Mouse (Mus musculus): Measurements from ENCODE around the gene Hist1h4j. TPM values are rescaled to one million over a fixed set of nuclear protein-coding genes. Genes with fewer than 3 reads are reported as not detected.
A peak's percentile ranks its signal among the peaks of the same experiment; 100 is the strongest.
"Not testable (repeated sequence)": the region's sequence is repeated elsewhere in the genome, so short reads cannot be mapped to it uniquely, and the experiment has no call there.

The Hist1h4j gene
- polyA plus RNA-seq, 1 experiment from 2014 or later, result 0.88 TPM

GRCm38 (mm10) chr13:21716540-21717391 lies 18.1 kb upstream of the Hist1h4j start:
- H3K9ac ChIP-seq (replicated peaks), result peak overlapping the region; percentile 78
- WGBS, result 1% methylated on average over 15 of the region's 38 CpGs
- H3K4me1 ChIP-seq (replicated peaks), result peaks cover 27% of the 10 kb centered on the region
- H3K27ac ChIP-seq, result peak overlapping the region; percentile 97
- not testable (repeated sequence) for H3K9me3 ChIP-seq, H3K27me3 ChIP-seq, H3K36me3 ChIP-seq
- peak overlapping the region; percentile 78 for H3K4me2 ChIP-seq
- ATAC-seq (ENCODE audit: insufficient number of reproducible peaks, insufficient read depth, low FRiP score, low TSS enrichment, low read depth), result 0 out of 2 replicates have a peak, but pooled peaks have one; percentile 6
- peak overlapping the region; percentile 47 for H3K4me3 ChIP-seq (replicated peaks)

GRCm38 (mm10) chr13:21717397-21718357 lies 17.2 kb upstream of the Hist1h4j start, which contains the start of gene Hist1h3h:
Hist1h3h (plus strand) TSS chr13:21717659.
- H3K4me3 ChIP-seq (replicated peaks), result peak within 1 kb of the TSS; percentile 50
- H3K27ac ChIP-seq, result peak within 1 kb of the TSS; percentile 97
- peaks cover 27% of the 10 kb centered on the region for H3K4me1 ChIP-seq (replicated peaks)
- not testable (repeated sequence) for H3K9me3 ChIP-seq, H3K27me3 ChIP-seq, H3K36me3 ChIP-seq
- WGBS, result under 1% methylated on average over 26 of the region's 56 CpGs
- peak within 1 kb of the TSS; percentile 80 for H3K9ac ChIP-seq (replicated peaks)
- peak within 1 kb of the TSS; percentile 78 for H3K4me2 ChIP-seq
- peak; percentile 24; the same call in 1 of the 2 replicates for ATAC-seq (ENCODE audit: insufficient number of reproducible peaks, insufficient read depth, low FRiP score, low TSS enrichment, low read depth)

DNA sequence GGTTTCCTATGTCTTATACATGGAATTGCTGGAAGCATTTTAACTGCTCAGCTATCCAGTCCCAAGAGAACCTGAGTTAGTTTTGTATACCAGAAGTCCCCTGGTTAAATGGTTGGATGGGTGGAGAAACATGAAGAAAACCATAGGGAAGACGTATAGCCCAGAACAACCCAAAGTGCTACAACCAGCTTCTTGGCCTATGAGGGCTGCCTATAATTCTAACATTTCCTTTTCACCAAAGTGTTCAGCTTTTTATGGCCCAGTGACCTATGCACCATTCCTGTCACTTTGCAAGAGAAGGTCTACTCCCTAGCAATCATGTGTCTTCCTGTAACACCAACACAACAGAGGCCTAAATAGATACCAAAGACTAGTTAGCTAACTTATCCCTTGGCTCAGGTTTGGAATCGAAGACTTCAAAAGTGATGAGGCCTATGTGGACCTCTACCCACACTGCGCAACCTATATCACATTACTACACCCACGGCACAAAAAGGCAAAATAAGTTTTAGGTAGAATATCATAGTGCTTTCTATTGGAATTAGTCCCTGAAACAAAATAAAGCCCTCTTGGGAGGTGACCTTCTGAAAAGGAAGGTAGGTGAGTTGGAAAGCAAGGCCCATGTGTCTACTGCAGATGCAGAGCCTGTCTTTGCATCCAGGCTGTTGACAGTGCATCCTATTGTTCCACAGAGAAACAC lies 16.3 kb upstream of the Hist1h4j start:
- peak overlapping the region; percentile 80 for H3K9ac ChIP-seq (replicated peaks)
- WGBS, result 57% methylated on average over 4 of the region's 4 CpGs
- no peak for ATAC-seq (ENCODE audit: insufficient number of reproducible peaks, insufficient read depth, low FRiP score, low TSS enrichment, low read depth)

DNA sequence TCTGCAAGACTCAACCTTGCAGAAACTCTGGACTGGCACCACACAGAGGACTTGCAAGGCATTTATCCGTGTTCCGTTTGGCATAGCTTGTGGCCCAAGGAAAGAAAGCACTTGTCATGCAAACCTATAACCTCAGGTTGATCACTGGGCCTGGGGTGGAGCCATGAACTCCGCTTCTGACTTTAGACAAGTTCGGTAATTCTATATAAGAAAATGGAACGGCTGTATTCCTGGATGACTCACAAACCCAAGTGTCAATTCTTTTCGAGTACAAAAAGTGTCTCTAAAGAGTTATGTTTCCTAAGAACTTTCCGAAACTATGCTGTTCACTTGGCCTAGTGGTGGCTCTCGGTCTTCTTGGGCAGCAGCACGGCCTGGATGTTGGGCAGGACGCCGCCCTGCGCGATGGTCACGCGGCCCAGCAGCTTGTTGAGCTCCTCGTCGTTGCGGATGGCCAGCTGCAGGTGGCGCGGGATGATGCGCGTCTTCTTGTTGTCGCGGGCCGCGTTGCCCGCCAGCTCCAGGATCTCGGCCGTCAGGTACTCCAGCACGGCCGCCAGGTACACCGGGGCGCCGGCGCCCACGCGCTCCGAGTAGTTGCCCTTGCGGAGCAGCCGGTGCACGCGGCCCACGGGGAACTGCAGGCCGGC lies 13.6 kb upstream of the Hist1h4j start:
- H3K4me2 ChIP-seq, result peak overlapping the region; percentile 61
- peaks cover 23% of the 10 kb centered on the region for H3K4me1 ChIP-seq (replicated peaks)
- not testable (repeated sequence) for H3K36me3 ChIP-seq; ATAC-seq (ENCODE audit: insufficient number of reproducible peaks, insufficient read depth, low FRiP score, low TSS enrichment, low read depth); H3K9me3 ChIP-seq; H3K27me3 ChIP-seq
- H3K27ac ChIP-seq, result peak overlapping the region; percentile 94
- H3K4me3 ChIP-seq (replicated peaks), result peak overlapping the region; percentile 41
- H3K9ac ChIP-seq (replicated peaks), result peak overlapping the region; percentile 65
- 3% methylated on average over 22 of the region's 44 CpGs for WGBS

More for the DNA sequence above, 16.3 kb upstream of the Hist1h4j start:
- Histone ChIP-seq H3K9me3 (no peaks in the 10 kb centered on the region), H3K4me2 (peak overlapping the region; percentile 70), H3K4me1 (replicated peaks) (peaks cover 30% of the 10 kb centered on the region), H3K36me3 (no peaks in the 10 kb centered on the region), H3K27me3 (no peaks in the 10 kb centered on the region), H3K4me3 (replicated peaks) (peak overlapping the region; percentile 50), H3K27ac (peak overlapping the region; percentile 95)

- H3K9me3 ChIP-seq, H3K27me3 ChIP-seq, H3K36me3 ChIP-seq: not testable (repeated sequence)
- Histone ChIP-seq H3K27ac (peak within 1 kb of the TSS; percentile 94), H3K4me2 (peak within 1 kb of the TSS; percentile 61), H3K4me1 (replicated peaks) (peaks cover 23% of the 10 kb centered on the region), H3K9ac (replicated peaks) (peak within 1 kb of the TSS; percentile 65), H3K4me3 (replicated peaks) (peak within 1 kb of the TSS; percentile 41)
- peak; percentile 98 for ATAC-seq (ENCODE audit: insufficient number of reproducible peaks, insufficient read depth, low FRiP score, low TSS enrichment, low read depth)
- under 1% methylated on average over 37 of the region's 37 CpGs for WGBS
Observed at GRCm38 (mm10) chr13:21721757-21722372, 13.0 kb upstream of the Hist1h4j start, which contains the start of gene Hist1h2bm. Hist1h2bm (plus strand) TSS chr13:21722044.

DNA sequence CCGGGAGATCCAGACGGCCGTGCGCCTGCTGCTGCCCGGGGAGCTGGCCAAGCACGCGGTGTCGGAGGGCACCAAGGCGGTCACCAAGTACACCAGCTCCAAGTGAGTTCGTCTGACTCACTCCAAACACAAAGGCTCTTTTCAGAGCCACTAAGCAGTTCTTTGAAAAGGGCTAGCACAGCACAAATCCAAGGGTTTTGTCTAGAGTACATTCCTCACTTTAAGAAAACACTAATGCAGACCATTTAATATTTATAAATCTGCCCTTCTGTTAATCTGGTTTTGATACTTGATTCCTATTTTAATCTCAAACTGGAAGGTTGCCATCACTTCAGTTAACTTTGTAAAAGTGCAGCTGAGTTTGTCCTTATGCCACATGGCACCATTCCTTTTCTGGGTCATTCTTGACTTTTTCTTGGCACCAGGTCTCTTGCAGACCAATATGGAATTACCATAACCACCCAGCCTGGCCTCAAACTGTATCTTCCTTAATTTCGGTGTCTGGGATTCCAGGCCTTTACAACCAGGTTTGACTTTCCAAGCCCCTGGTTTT lies 12.4 kb upstream of the Hist1h4j start:
- no peaks in the 10 kb centered on the region for H3K36me3 ChIP-seq
- peak overlapping the region; percentile 61 for H3K4me2 ChIP-seq
- peak overlapping the region; percentile 41 for H3K4me3 ChIP-seq (replicated peaks)
- H3K9ac ChIP-seq (replicated peaks), result peak overlapping the region; percentile 65
- WGBS, result 3% methylated on average over 11 of the region's 11 CpGs
- H3K4me1 ChIP-seq (replicated peaks), result peaks cover 23% of the 10 kb centered on the region
- H3K9me3 ChIP-seq, result no peaks in the 10 kb centered on the region
- H3K27ac ChIP-seq, result peak overlapping the region; percentile 94
- ATAC-seq (ENCODE audit: insufficient number of reproducible peaks, insufficient read depth, low FRiP score, low TSS enrichment, low read depth), result no peak
- H3K27me3 ChIP-seq, result no peaks in the 10 kb centered on the region

- WGBS, result 20% methylated on average over 5 of the region's 5 CpGs
- Histone ChIP-seq H3K36me3 (no peaks in the 10 kb centered on the region), H3K9me3 (no peaks in the 10 kb centered on the region), H3K4me2 (peak overlapping the region; percentile 61), H3K4me1 (replicated peaks) (peaks cover 22% of the 10 kb centered on the region), H3K9ac (replicated peaks) (no peak overlapping the region), H3K27me3 (no peaks in the 10 kb centered on the region), H3K27ac (peak overlapping the region; percentile 94), H3K4me3 (replicated peaks) (no peak overlapping the region)
- no peak for ATAC-seq (ENCODE audit: insufficient number of reproducible peaks, insufficient read depth, low FRiP score, low TSS enrichment, low read depth)
Observed at GRCm38 (mm10) chr13:21722993-21723836, 11.6 kb upstream of the Hist1h4j start.

DNA sequence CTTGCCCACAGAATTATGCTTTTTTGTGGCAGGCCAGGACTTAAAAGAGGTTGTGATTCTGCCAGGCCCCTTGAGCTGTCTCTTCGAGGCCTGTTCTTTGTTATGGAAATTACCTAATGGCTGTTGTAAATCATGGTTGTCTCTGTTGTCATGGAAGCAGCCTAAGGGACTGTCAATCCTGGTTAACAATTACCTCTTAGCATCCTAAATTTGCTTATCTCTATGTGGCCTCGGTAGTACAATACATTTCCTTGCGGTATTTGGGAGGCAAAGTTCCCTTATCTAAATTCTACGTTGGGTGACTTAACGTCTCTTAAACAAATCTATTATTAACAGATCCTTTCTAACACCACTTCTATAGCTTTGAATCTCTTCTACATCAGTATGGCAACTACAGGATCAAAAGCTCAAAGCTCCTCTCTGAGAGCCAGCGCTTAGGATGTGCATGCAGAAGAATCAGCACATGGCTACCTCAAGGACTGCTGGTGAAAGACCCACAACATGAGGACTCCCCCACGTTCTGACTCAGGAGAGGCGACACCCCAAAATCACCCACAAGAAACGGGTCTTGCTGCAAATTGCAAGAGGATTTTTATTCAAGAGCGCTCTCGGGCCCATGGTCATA lies 6.8 kb upstream of the Hist1h4j start:
- 25% methylated on average over 11 of the region's 11 CpGs for WGBS
- no peak for ATAC-seq (ENCODE audit: insufficient number of reproducible peaks, insufficient read depth, low FRiP score, low TSS enrichment, low read depth)

GRCm38 (mm10) chr13:21729544-21729943 lies 5.3 kb upstream of the Hist1h4j start:
- no peak overlapping the region for H3K27ac ChIP-seq
- ATAC-seq (ENCODE audit: insufficient number of reproducible peaks, insufficient read depth, low FRiP score, low TSS enrichment, low read depth), result no peak
- H3K4me2 ChIP-seq, result no peak overlapping the region
- H3K4me1 ChIP-seq (replicated peaks), result peaks cover 6% of the 10 kb centered on the region; the same call in 1 of the 2 replicates
- H3K4me3 ChIP-seq (replicated peaks), result no peak overlapping the region
- H3K27me3 ChIP-seq, result no peaks in the 10 kb centered on the region
- H3K36me3 ChIP-seq, result no peaks in the 10 kb centered on the region
- 54% methylated on average over 1 of the region's 1 CpGs for WGBS
- no peak overlapping the region for H3K9ac ChIP-seq (replicated peaks)
- H3K9me3 ChIP-seq, result no peaks in the 10 kb centered on the region

More for the DNA sequence above, 6.8 kb upstream of the Hist1h4j start:
- H3K4me2 ChIP-seq, result no peak overlapping the region
- no peaks in the 10 kb centered on the region for H3K27me3 ChIP-seq
- no peak overlapping the region for H3K9ac ChIP-seq (replicated peaks)
- no peaks in the 10 kb centered on the region for H3K9me3 ChIP-seq
- no peak overlapping the region for H3K4me3 ChIP-seq (replicated peaks)
- H3K4me1 ChIP-seq (replicated peaks), result peaks cover under 1% of the 10 kb centered on the region
- no peak overlapping the region for H3K27ac ChIP-seq
- no peaks in the 10 kb centered on the region for H3K36me3 ChIP-seq
